In genomic region chr14:20546415-20546814, GRCm38 (mm10) we compare ENCODE assay signal across 8 mouse cellular contexts. TPM values are rescaled to one million over a fixed set of nuclear protein-coding genes. Genes with fewer than 3 reads are reported as not detected.
DNase-seq lines count a peak whose midpoint lies in the region; ATAC-seq lines count a peak whose summit lies in the region.

Gene Ppp3cb, minus strand, starts transcription at chr14:20546573.

- peak; percentile 96 for ATAC-seq in forebrain, embryonic 16.5 days
- ATAC-seq in hematopoietic stem cell, adult 5-6 weeks (replicated peaks in 1 of 2; ENCODE audit: insufficient read depth in 1 of 2, low FRiP score in 2 of 2, low TSS enrichment in 1 of 2, low read depth in 1 of 2, poor library complexity in 2 of 2, severe bottlenecking in 2 of 2): peak; percentile 84 to 91

- WGBS in forebrain, embryonic 16.5 days: 0% methylated on average over 18 of the region's 29 CpGs

- peaks cover 11% of the 10 kb centered on the region; the same call in 1 of the 2 replicates for H3K36me3 ChIP-seq in forebrain, embryonic 16.5 days (ENCODE audit: control insufficient read depth, insufficient read depth)

- H3K9me3 ChIP-seq in forebrain, embryonic 16.5 days (ENCODE audit: control insufficient read depth, low read length): no peaks in the 10 kb centered on the region

- H3K4me3 ChIP-seq in forebrain, embryonic 16.5 days (replicated peaks; ENCODE audit: low read length): peak within 1 kb of the TSS; percentile 96

- peak within 1 kb of the TSS; percentile 91 for H3K9ac ChIP-seq in forebrain, embryonic 16.5 days (replicated peaks; ENCODE audit: low read depth, low read length)

- H3K27ac ChIP-seq in forebrain, embryonic 16.5 days (ENCODE audit: low read length): peak within 1 kb of the TSS; percentile 94

- H3K27me3 ChIP-seq in forebrain, embryonic 16.5 days (replicated peaks; ENCODE audit: control insufficient read depth, insufficient read depth, low read length): no peaks in the 10 kb centered on the region

- peaks cover 15% of the 10 kb centered on the region for H3K4me1 ChIP-seq in forebrain, embryonic 16.5 days (replicated peaks; ENCODE audit: control insufficient read depth, insufficient read depth, low read length)

- H3K4me2 ChIP-seq in forebrain, embryonic 16.5 days (ENCODE audit: low read length): peak within 1 kb of the TSS; percentile 63

- DNase-seq in MN1 (ENCODE audit: low spot score): peak; percentile 86
- DNase-seq in cerebellum, adult 18-20 months: peak; percentile 74 to 79
- peak; percentile 70 to 82 for DNase-seq in layer of hippocampus, postnatal 10 days (ENCODE audit: low spot score in 2 of 2)
- DNase-seq in lung, postnatal 10 days: peak; percentile 89
- DNase-seq in ovary, postnatal 36 days (ENCODE audit: low spot score): peak; percentile 82
- DNase-seq in thymus, postnatal 36 days: peak; percentile 84 to 86

RNA-seq across cellular contexts. Expression of gene Ppp3cb, which starts in this region (rescaled TPM):
- polyA plus RNA-seq in forebrain, embryonic 16.5 days (2015; fragmentation: Nextera tagmentation; extraction: Ambion mirVana): 94.7 and 97.3 TPM in 2 replicates
- total RNA-seq in hematopoietic stem cell, adult 5-6 weeks (2017): 66.5 and 74.9 TPM in 2 replicates
- total RNA-seq in layer of hippocampus, postnatal 10 days (2021): 100 to 1,000 TPM; 397 to 418 TPM

Comparison
In these comparisons a context has a peak if more than half of its experiments do, and no peak if none do; other contexts are left out.
1. Peak in every context shown above with its lines: DNase-seq, ATAC-seq, H3K4me3 ChIP-seq and H3K27ac ChIP-seq.